ENCODE assay signal across 21 mouse cellular contexts in genomic region chr14:39095219-39095618, GRCm38 (mm10).
A peak's percentile ranks its signal among the peaks of the same experiment; 100 is the strongest.
DNase-seq lines count a peak whose midpoint lies in the region; ATAC-seq lines count a peak whose summit lies in the region.
"Had no signal": no experiment of that assay in that cellular context is flagged by ENCODE, and none has a peak within 500 bp of the region (broad histone marks: within the 10 kb centered on the region; RNA-seq: fewer than 3 reads in every experiment).

No protein-coding gene starts in this region.

- peak; percentile 82 for ATAC-seq in frontal cortex, adult (ENCODE audit: low TSS enrichment)
- no peak for ATAC-seq in megakaryocyte, adult 5-6 weeks (ENCODE audit: poor library complexity, severe bottlenecking)
- ATAC-seq: activated CD4-positive, CD25-positive, alpha-beta regulatory T cell, adult 4 months; CD4-positive, CD25-positive, alpha-beta regulatory T cell, adult 4 months; forebrain, embryonic 13.5 days; forebrain, embryonic 15.5 days; forebrain, postnatal 0 days; Patski had no signal

- DNase-seq in frontal cortex, postnatal 25 days (ENCODE audit: low spot score in 2 of 2), result no peak
- peak; percentile 16 for DNase-seq in right cerebral cortex, adult 18-20 months
- DNase-seq in right cerebral cortex, postnatal 10 days (ENCODE audit: low spot score in 2 of 2), result no peak
- DNase-seq in telencephalon, adult 2 months (ENCODE audit: low read depth, low spot score), result peak; percentile 43
- DNase-seq: adrenal gland, adult 8-10 months; adrenal gland, postnatal 14 days; adrenal gland, postnatal 36 days; B cell, adult 2 months; cerebellum, adult 11-12 months; cerebellum, adult 2 months; cerebellum, adult 9-10 months; cerebellum, postnatal 10 days; cerebellum, postnatal 25 days; forebrain, postnatal 0 days had no signal

Comparison
In these comparisons a context has a peak if more than half of its experiments do, and no peak if none do; other contexts are left out.
1. DNase-seq: peak in right cerebral cortex, adult 18-20 months (single experiment) and telencephalon, adult 2 months (single experiment); none in frontal cortex, postnatal 25 days (0 of 2) and right cerebral cortex, postnatal 10 days (0 of 2).